Mouse (Mus musculus) E14TG2a.4 (cell line): ENCODE data around the gene Gps1.

Experiments
- CTCF ChIP-seq: conservative IDR thresholded peaks from 2 replicates; pipeline ENCODE4 v1.5.1; 2014; ENCODE audit warnings: low read length
- NANOG ChIP-seq: IDR thresholded peaks from 2 replicates; pipeline ENCODE4 v1.6.1; 2014; ENCODE audit warnings: borderline replicate concordance, low read length, mixed read lengths
- POU5F1 ChIP-seq: IDR thresholded peaks from 2 replicates; pipeline ENCODE4 v1.6.1; 2014; ENCODE audit warnings: low read length, borderline replicate concordance

DNA sequence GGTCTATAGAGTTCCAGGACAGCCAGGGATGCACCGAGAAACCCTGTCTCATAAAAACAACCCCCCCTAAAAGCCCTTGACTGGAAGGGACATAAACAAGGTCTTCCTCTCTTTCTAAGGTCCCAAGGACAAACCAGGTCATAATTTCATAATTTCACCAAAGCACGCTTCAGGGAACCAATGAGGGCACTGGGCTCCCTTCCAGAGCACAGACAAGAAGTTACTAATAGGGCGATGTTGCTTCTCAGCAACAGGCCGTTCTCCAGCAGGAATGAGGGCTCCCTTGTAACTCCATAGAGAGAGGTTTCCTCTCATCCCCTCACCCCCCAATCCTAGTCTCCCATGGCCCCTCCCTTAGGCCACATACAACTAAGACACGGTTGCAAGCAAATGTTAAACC is 43.1 kb upstream of the Gps1 start:
- no peak for TF ChIP-seq CTCF
- TF ChIP-seq NANOG = no peak
- TF ChIP-seq POU5F1 = no peak
